Mouse (Mus musculus) neural tube, embryonic 14.5 days (tissue): ENCODE data around the gene Sppl2a. TPM values are rescaled to one million over a fixed set of nuclear protein-coding genes. Genes with fewer than 3 reads are reported as not detected.

ENCODE experiments used
- ATAC-seq: fragments of 200-750 bp; cut with Nextera tagmentation; 2 replicates; pipeline ENCODE4 v1.8.0; 2017; ENCODE audit warnings: low read depth, mild to moderate bottlenecking, moderate TSS enrichment, moderate library complexity
- H3K27ac ChIP-seq: fragments of 300-500 bp; sonication (generic); 2 replicates; pipeline ENCODE4 v1.5.1; 2014; ENCODE audit warnings: low read depth, mild to moderate bottlenecking, control low read depth, low read length, moderate library complexity, mixed read lengths
- H3K27me3 ChIP-seq: fragments of 300-500 bp; sonication (generic); 2 replicates; pipeline ENCODE4 v1.6.1; 2014; ENCODE audit warnings: low read length; ENCODE audit not compliant: control insufficient read depth, insufficient read depth
- H3K36me3 ChIP-seq: fragments of 300-500 bp; sonication (generic); 2 replicates; pipeline ENCODE4 v1.6.1; 2014; ENCODE audit warnings: low read length, mixed read lengths; ENCODE audit not compliant: control insufficient read depth, insufficient read depth
- H3K4me1 ChIP-seq: fragments of 300-500 bp; sonication (generic); 2 replicates; pipeline ENCODE4 v1.6.1; 2014; ENCODE audit warnings: low read length; ENCODE audit not compliant: control insufficient read depth, insufficient read depth
- H3K4me2 ChIP-seq: fragments of 300-500 bp; sonication (generic); 2 replicates; pipeline ENCODE4 v1.6.1; 2014; ENCODE audit warnings: mild to moderate bottlenecking, low read depth, low read length, control low read depth
- H3K4me3 ChIP-seq: fragments of 300-500 bp; sonication (generic); 2 replicates; pipeline ENCODE4 v1.5.1; 2014; ENCODE audit warnings: low read depth, low read length, control low read depth, mixed read lengths
- H3K9ac ChIP-seq: fragments of 300-500 bp; sonication (generic); replicated peaks from 2 replicates; pipeline ENCODE4 v1.6.1; 2014; ENCODE audit warnings: low read depth, mild to moderate bottlenecking, control low read depth, low read length, mixed read lengths
- H3K9me3 ChIP-seq: fragments of 300-500 bp; sonication (generic); 2 replicates; pipeline ENCODE4 v1.6.1; 2016; ENCODE audit warnings: low read length; ENCODE audit not compliant: control insufficient read depth
- WGBS: fragments of 180-500 bp; shearing (Covaris S2); extraction: QIAGEN DNeasy Blood & Tissue Kit; methylation state at CpG from one replicate; pipeline ENCODE4 v1.1.7; 2014; 5-methylcytosine and 5-hydroxymethylcytosine counted together
- polyA plus RNA-seq: library from polyadenylated mRNA; unstranded; fragments of >200 nt; fragmentation: Nextera tagmentation; extraction: Ambion mirVana; gene quantifications from 2 replicates; pipeline ENCODE4 v1.2.1, GENCODE M21; 2014

Gene Sppl2a
- polyA plus RNA-seq, 1 experiment from 2014 or later, result 40.5 TPM

GRCm38 (mm10) chr2:126947646-126948045 lies 14.6 kb upstream of the Sppl2a start:
- H3K27me3 ChIP-seq, result no peaks in the 10 kb centered on the region
- no peak for ATAC-seq
- H3K9ac ChIP-seq, result no peak overlapping the region
- no peak overlapping the region for H3K4me3 ChIP-seq
- H3K36me3 ChIP-seq, result no peaks in the 10 kb centered on the region
- no peaks in the 10 kb centered on the region for H3K4me1 ChIP-seq
- H3K9me3 ChIP-seq, result no peaks in the 10 kb centered on the region
- H3K4me2 ChIP-seq, result no peak overlapping the region
- no peak overlapping the region for H3K27ac ChIP-seq

GRCm38 (mm10) chr2:126943211-126943610 lies 10.2 kb upstream of the Sppl2a start:
- no peak for ATAC-seq
- no peak overlapping the region for H3K4me3 ChIP-seq
- H3K4me2 ChIP-seq, result no peak overlapping the region
- H3K27ac ChIP-seq, result no peak overlapping the region
- WGBS, result 80% methylated on average over 2 of the region's 2 CpGs
- no peaks in the 10 kb centered on the region for H3K4me1 ChIP-seq
- H3K27me3 ChIP-seq, result no peaks in the 10 kb centered on the region
- no peaks in the 10 kb centered on the region for H3K9me3 ChIP-seq
- H3K36me3 ChIP-seq, result no peaks in the 10 kb centered on the region
- no peak overlapping the region for H3K9ac ChIP-seq

GRCm38 (mm10) chr2:126940314-126940866 lies 7.4 kb upstream of the Sppl2a start:
- Histone ChIP-seq H3K9ac (no peak overlapping the region), H3K4me2 (no peak overlapping the region), H3K9me3 (no peaks in the 10 kb centered on the region), H3K27me3 (no peaks in the 10 kb centered on the region), H3K36me3 (no peaks in the 10 kb centered on the region), H3K4me3 (no peak overlapping the region), H3K4me1 (no peaks in the 10 kb centered on the region), H3K27ac (no peak overlapping the region)
- WGBS, result 79% methylated on average over 3 of the region's 3 CpGs
- no peak for ATAC-seq

GRCm38 (mm10) chr2:126938069-126938468 lies 5.0 kb upstream of the Sppl2a start:
- H3K27me3 ChIP-seq, result no peaks in the 10 kb centered on the region
- WGBS, result 54% methylated on average over 6 of the region's 6 CpGs
- no peak overlapping the region for H3K4me2 ChIP-seq

GRCm38 (mm10) chr2:126933921-126934320 lies 886 bp upstream of the Sppl2a start:
- H3K9ac ChIP-seq, result no peak overlapping the region
- H3K27ac ChIP-seq, result no peak overlapping the region
- H3K4me1 ChIP-seq, result peaks cover 7% of the 10 kb centered on the region; the same call in 1 of the 2 replicates
- H3K4me2 ChIP-seq, result no peak overlapping the region
- H3K9me3 ChIP-seq, result no peaks in the 10 kb centered on the region
- H3K27me3 ChIP-seq, result no peaks in the 10 kb centered on the region
- no peaks in the 10 kb centered on the region for H3K36me3 ChIP-seq
- no peak overlapping the region for H3K4me3 ChIP-seq
- no peak for ATAC-seq

More at GRCm38 (mm10) chr2:126938069-126938468, 5.0 kb upstream of the Sppl2a start:
- no peaks in the 10 kb centered on the region for H3K4me1 ChIP-seq
- no peak for ATAC-seq
- H3K9ac ChIP-seq, result no peak overlapping the region
- H3K4me3 ChIP-seq, result no peak overlapping the region
- H3K36me3 ChIP-seq, result no peaks in the 10 kb centered on the region
- H3K27ac ChIP-seq, result no peak overlapping the region
- no peaks in the 10 kb centered on the region for H3K9me3 ChIP-seq

GRCm38 (mm10) chr2:126932261-126932896 lies 656 bp downstream of the Sppl2a start:
- Histone ChIP-seq H3K4me1 (peaks cover 7% of the 10 kb centered on the region; the same call in 1 of the 2 replicates), H3K4me3 (peak overlapping the region; percentile 60), H3K36me3 (no peaks in the 10 kb centered on the region), H3K27ac (peak overlapping the region; percentile 97), H3K9me3 (no peaks in the 10 kb centered on the region), H3K27me3 (no peaks in the 10 kb centered on the region), H3K4me2 (peak overlapping the region; percentile 78), H3K9ac (peak overlapping the region; percentile 84)
- 2% methylated on average over 15 of the region's 15 CpGs for WGBS
- ATAC-seq, result peak; percentile 25; the same call in 1 of the 2 replicates

- Histone ChIP-seq H3K4me1 (peaks cover 7% of the 10 kb centered on the region; the same call in 1 of the 2 replicates), H3K9ac (no peak overlapping the region; the same call in 1 of the 2 replicates), H3K4me2 (peak overlapping the region; percentile 78), H3K27me3 (no peaks in the 10 kb centered on the region), H3K27ac (peak overlapping the region; percentile 97; the same call in 1 of the 2 replicates), H3K36me3 (no peaks in the 10 kb centered on the region), H3K4me3 (peak overlapping the region; percentile 60), H3K9me3 (no peaks in the 10 kb centered on the region)
- 57% methylated on average over 4 of the region's 4 CpGs for WGBS
- ATAC-seq, result no peak
Observed at GRCm38 (mm10) chr2:126931784-126932183, 1.3 kb downstream of the Sppl2a start.

GRCm38 (mm10) chr2:126928681-126929080 lies 4.4 kb downstream of the Sppl2a start:
- H3K27ac ChIP-seq, result no peak overlapping the region
- ATAC-seq, result no peak
- H3K9ac ChIP-seq, result no peak overlapping the region
- H3K4me1 ChIP-seq, result peaks cover 7% of the 10 kb centered on the region; the same call in 1 of the 2 replicates
- H3K9me3 ChIP-seq, result no peaks in the 10 kb centered on the region
- H3K27me3 ChIP-seq, result no peaks in the 10 kb centered on the region
- H3K36me3 ChIP-seq, result peaks cover 14% of the 10 kb centered on the region
- WGBS, result 91% methylated on average over 6 of the region's 6 CpGs
- H3K4me3 ChIP-seq, result no peak overlapping the region
- H3K4me2 ChIP-seq, result no peak overlapping the region

- peaks cover 50% of the 10 kb centered on the region for H3K36me3 ChIP-seq
- H3K27ac ChIP-seq, result no peak overlapping the region
- H3K4me3 ChIP-seq, result no peak overlapping the region
- ATAC-seq, result no peak
- no peak overlapping the region for H3K4me2 ChIP-seq
- no peaks in the 10 kb centered on the region for H3K9me3 ChIP-seq
- WGBS, result 83% methylated on average over 12 of the region's 12 CpGs
- H3K9ac ChIP-seq, result no peak overlapping the region
- H3K27me3 ChIP-seq, result no peaks in the 10 kb centered on the region
- no peaks in the 10 kb centered on the region for H3K4me1 ChIP-seq
Observed at GRCm38 (mm10) chr2:126920358-126921060, 12.5 kb downstream of the Sppl2a start.
